Mouse (Mus musculus) forebrain, embryonic 10.5 days (tissue): ENCODE results near the gene Atp6v0a4. TPM values are rescaled to one million over a fixed set of nuclear protein-coding genes. Genes with fewer than 3 reads are reported as not detected.

Source experiments
- DNase-seq: peaks from one replicate; pipeline ENCODE4 v3.0.0-alpha.2; 2017; ENCODE audit warnings: low spot score; ENCODE audit errors: extremely low spot score
- H3K27ac ChIP-seq: fragments of 300-500 bp; sonication (generic); 2 replicates; pipeline ENCODE4 v1.5.1; 2016; ENCODE audit warnings: mild to moderate bottlenecking
- H3K27me3 ChIP-seq: fragments of 300-500 bp; sonication (generic); 2 replicates; pipeline ENCODE4 v1.6.1; 2016; ENCODE audit warnings: mild to moderate bottlenecking; ENCODE audit not compliant: poor library complexity, severe bottlenecking
- H3K36me3 ChIP-seq: fragments of 300-500 bp; sonication (generic); replicated peaks from 2 replicates; pipeline ENCODE4 v1.6.1; 2016; ENCODE audit warnings: mild to moderate bottlenecking, moderate library complexity
- H3K4me1 ChIP-seq: fragments of 300-500 bp; sonication (generic); 2 replicates; pipeline ENCODE4 v1.6.1; 2016
- H3K4me3 ChIP-seq: fragments of 300-500 bp; sonication (generic); 2 replicates; pipeline ENCODE4 v1.5.1; 2016; ENCODE audit warnings: mild to moderate bottlenecking, moderate library complexity
- H3K9me3 ChIP-seq: fragments of 300-500 bp; sonication (generic); 2 replicates; pipeline ENCODE4 v1.6.1; 2016; ENCODE audit warnings: mild to moderate bottlenecking, moderate library complexity
- WGBS: fragments of 180-500 bp; shearing (Covaris S2); methylation state at CpG from one replicate; pipeline ENCODE4 v1.1.7; 2016; 5-methylcytosine and 5-hydroxymethylcytosine counted together
- polyA plus RNA-seq: library from polyadenylated mRNA; unstranded; fragments of >200 nt; fragmentation: Nextera tagmentation; extraction: Ambion mirVana; gene quantifications from 2 replicates; pipeline ENCODE4 v1.2.1, GENCODE M21; 2016

The Atp6v0a4 gene
- polyA plus RNA-seq = not detected in 2 replicates

GRCm38 (mm10) chr6:38124207-38124835, at the start of gene Atp6v0a4:
Atp6v0a4 (minus strand) TSS chr6:38124586.
- Histone ChIP-seq H3K9me3 (no peaks in the 10 kb centered on the region), H3K4me1 (peaks cover 13% of the 10 kb centered on the region), H3K27ac (no peak within 1 kb of the TSS), H3K36me3 (peaks cover 47% of the 10 kb centered on the region), H3K4me3 (no peak within 1 kb of the TSS), H3K27me3 (no peaks in the 10 kb centered on the region)
- DNase-seq = no peak
- 87% methylated on average over 7 of the region's 7 CpGs for WGBS

- peaks cover 69% of the 10 kb centered on the region for H3K36me3 ChIP-seq
- peak overlapping the region; percentile 58; the same call in 1 of the 2 replicates for H3K27ac ChIP-seq
- H3K9me3 ChIP-seq = no peaks in the 10 kb centered on the region
- H3K4me3 ChIP-seq = no peak overlapping the region
- no peak for DNase-seq
- H3K4me1 ChIP-seq = peaks cover 37% of the 10 kb centered on the region
- H3K27me3 ChIP-seq = no peaks in the 10 kb centered on the region
- 64% methylated on average over 6 of the region's 6 CpGs for WGBS
Observed at GRCm38 (mm10) chr6:38165385-38165784, 41.0 kb upstream of the Atp6v0a4 start.

DNA sequence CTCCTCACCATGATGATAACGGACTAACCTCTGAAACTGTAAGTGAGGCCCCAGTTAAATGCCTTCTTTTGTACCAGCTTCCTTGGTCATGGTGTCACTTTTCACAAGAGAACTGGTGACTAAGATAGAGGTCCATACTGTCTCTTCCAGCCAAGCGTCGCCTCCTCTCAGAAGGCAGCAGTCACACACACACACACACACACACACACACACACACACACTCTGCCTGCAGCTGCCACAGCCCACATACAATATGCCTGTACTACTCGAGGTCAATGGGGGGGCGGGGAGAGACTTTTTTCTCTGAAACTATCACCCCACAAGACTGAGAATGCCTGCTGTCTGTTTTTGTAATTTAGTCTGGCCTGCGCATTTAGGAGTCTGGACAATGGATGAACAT, 40.3 kb upstream of the Atp6v0a4 start:
- Histone ChIP-seq H3K9me3 (no peaks in the 10 kb centered on the region), H3K4me1 (peaks cover 39% of the 10 kb centered on the region), H3K36me3 (peaks cover 62% of the 10 kb centered on the region), H3K27me3 (no peaks in the 10 kb centered on the region), H3K4me3 (no peak overlapping the region), H3K27ac (peak overlapping the region; percentile 48; the same call in 1 of the 2 replicates)
- WGBS = 87% methylated on average over 6 of the region's 6 CpGs
- DNase-seq = no peak

DNA sequence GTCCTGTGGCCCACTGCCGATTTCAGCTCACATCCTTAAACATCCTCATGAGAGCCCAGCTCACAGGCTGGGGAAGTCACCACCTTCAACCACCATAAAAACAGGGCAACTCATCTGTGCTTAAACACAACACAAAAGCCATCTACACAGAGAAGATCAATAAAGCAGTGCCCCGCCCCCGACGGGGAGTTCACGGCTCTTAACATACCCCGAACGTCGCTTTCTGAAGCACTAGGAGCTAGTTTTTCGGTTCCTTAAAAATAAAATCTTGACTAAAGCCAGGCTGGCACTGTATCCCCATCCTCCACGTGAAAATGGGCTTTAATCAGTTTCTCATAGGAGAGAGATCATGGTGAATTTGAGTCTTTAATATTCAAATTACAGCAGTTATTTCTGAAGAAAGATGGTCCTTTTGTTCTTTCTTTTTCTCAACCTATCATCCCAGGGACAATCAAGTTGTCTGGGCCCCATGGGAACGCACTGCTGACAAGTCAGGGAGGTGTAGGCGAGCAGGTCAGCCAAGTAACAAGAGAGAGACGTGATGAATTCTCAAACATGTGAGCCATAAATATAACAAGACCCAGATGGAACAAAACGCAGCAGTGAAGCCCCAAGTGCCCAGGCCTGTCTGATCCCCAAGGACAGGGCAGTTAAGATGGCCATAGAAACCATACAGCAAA, 38.6 kb upstream of the Atp6v0a4 start:
- 83% methylated on average over 14 of the region's 14 CpGs for WGBS
- Histone ChIP-seq H3K4me1 (peaks cover 51% of the 10 kb centered on the region), H3K9me3 (no peaks in the 10 kb centered on the region), H3K4me3 (no peak overlapping the region), H3K27ac (no peak overlapping the region), H3K36me3 (peaks cover 48% of the 10 kb centered on the region), H3K27me3 (no peaks in the 10 kb centered on the region)
- no peak for DNase-seq

DNA sequence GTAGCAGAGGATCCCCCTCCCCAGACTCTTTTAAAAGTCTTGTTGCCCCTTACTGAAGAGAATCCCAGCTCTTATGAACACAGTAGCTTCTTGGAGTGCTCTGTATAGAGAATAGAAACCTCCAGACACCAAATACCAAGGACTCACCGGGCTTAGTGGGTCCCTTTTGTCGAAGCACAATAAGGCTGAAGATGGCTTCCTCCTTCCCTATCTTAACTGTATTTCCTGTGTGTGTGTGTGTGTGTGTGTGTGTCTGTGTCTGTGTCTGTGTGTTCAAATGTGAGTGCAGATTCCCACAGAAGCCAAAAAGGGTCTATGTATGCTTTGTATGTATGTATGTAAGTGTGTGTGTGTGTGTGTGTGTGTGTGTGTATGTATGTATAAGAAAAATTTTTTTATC, 36.2 kb upstream of the Atp6v0a4 start:
- Histone ChIP-seq H3K27me3 (no peaks in the 10 kb centered on the region), H3K4me1 (peaks cover 54% of the 10 kb centered on the region), H3K36me3 (peaks cover 48% of the 10 kb centered on the region), H3K9me3 (no peaks in the 10 kb centered on the region), H3K4me3 (no peak overlapping the region), H3K27ac (peak overlapping the region; percentile 53)
- 86% methylated on average over 2 of the region's 2 CpGs for WGBS
- DNase-seq = no peak

- no peak overlapping the region for H3K4me3 ChIP-seq
- no peaks in the 10 kb centered on the region for H3K9me3 ChIP-seq
- H3K27ac ChIP-seq = peak overlapping the region; percentile 53
- peak; percentile 72 for DNase-seq
- peaks cover 56% of the 10 kb centered on the region for H3K4me1 ChIP-seq
- H3K36me3 ChIP-seq = peaks cover 47% of the 10 kb centered on the region
- H3K27me3 ChIP-seq = no peaks in the 10 kb centered on the region
- 32% methylated on average over 3 of the region's 3 CpGs for WGBS
Observed at GRCm38 (mm10) chr6:38160102-38160501, 35.7 kb upstream of the Atp6v0a4 start.

DNA sequence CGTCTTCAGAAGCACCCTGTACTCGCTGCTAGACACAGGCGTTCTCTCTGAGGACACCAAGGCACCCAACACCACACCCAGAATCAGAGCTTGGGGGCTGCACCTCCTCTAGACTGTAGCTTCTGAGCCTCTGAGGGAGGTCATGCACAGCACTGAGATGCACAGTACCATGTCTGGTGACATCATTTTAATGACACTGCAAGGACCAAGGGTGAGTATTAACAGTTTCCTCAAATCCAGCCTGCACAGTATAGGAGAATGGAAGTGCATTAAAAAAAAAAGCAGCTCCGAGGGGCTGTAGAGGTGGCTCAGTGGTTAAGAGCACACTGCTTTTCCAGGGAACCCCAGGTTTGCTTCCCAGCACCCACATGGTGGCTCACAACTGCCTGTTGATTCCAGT, 35.2 kb upstream of the Atp6v0a4 start:
- peaks cover 52% of the 10 kb centered on the region for H3K4me1 ChIP-seq
- H3K27me3 ChIP-seq = no peaks in the 10 kb centered on the region

DNA sequence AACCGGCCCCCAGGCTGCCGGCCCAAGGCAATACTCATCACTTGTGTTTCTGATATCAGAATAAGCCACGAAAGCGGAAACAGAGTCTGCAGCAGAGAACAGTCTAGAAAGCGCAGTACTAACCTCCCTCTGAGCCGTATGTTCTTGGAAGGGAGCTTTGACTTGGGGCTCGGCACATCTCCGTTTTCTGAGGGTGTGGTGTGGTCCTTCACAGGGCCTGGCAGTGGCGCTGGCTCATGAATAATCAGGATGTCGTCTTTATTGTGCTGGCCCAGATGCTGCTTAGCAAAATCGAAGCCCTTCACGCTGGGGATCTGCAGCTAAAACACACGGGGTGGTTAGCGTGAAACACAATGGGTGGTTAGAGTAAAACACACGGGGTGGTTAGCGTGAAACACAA, 33.5 kb upstream of the Atp6v0a4 start:
- Histone ChIP-seq H3K27me3 (no peaks in the 10 kb centered on the region), H3K36me3 (peaks cover 41% of the 10 kb centered on the region), H3K27ac (no peak overlapping the region), H3K4me3 (no peak overlapping the region), H3K9me3 (no peaks in the 10 kb centered on the region), H3K4me1 (peaks cover 41% of the 10 kb centered on the region)
- 81% methylated on average over 16 of the region's 16 CpGs for WGBS
- no peak for DNase-seq

More for the DNA sequence above, 35.2 kb upstream of the Atp6v0a4 start:
- DNase-seq = no peak
- Histone ChIP-seq H3K27ac (no peak overlapping the region), H3K36me3 (peaks cover 46% of the 10 kb centered on the region), H3K9me3 (no peaks in the 10 kb centered on the region), H3K4me3 (no peak overlapping the region)
- WGBS = 87% methylated on average over 4 of the region's 4 CpGs

GRCm38 (mm10) chr6:38156204-38156603, 31.8 kb upstream of the Atp6v0a4 start:
- no peaks in the 10 kb centered on the region for H3K9me3 ChIP-seq
- peaks cover 48% of the 10 kb centered on the region for H3K36me3 ChIP-seq
- peaks cover 34% of the 10 kb centered on the region for H3K4me1 ChIP-seq
- DNase-seq = no peak
- H3K27ac ChIP-seq = no peak overlapping the region
- H3K4me3 ChIP-seq = no peak overlapping the region
- 93% methylated on average over 5 of the region's 5 CpGs for WGBS
- no peaks in the 10 kb centered on the region for H3K27me3 ChIP-seq

GRCm38 (mm10) chr6:38152305-38152704, 27.9 kb upstream of the Atp6v0a4 start:
- H3K4me3 ChIP-seq = no peak overlapping the region
- 88% methylated on average over 11 of the region's 11 CpGs for WGBS
- DNase-seq = no peak
- H3K9me3 ChIP-seq = no peaks in the 10 kb centered on the region
- peaks cover 23% of the 10 kb centered on the region; the same call in 1 of the 2 replicates for H3K4me1 ChIP-seq
- H3K27ac ChIP-seq = no peak overlapping the region
- no peaks in the 10 kb centered on the region for H3K27me3 ChIP-seq
- H3K36me3 ChIP-seq = peaks cover 62% of the 10 kb centered on the region

GRCm38 (mm10) chr6:38149483-38149882, 25.1 kb upstream of the Atp6v0a4 start:
- DNase-seq = no peak
- peaks cover 64% of the 10 kb centered on the region for H3K36me3 ChIP-seq

DNA sequence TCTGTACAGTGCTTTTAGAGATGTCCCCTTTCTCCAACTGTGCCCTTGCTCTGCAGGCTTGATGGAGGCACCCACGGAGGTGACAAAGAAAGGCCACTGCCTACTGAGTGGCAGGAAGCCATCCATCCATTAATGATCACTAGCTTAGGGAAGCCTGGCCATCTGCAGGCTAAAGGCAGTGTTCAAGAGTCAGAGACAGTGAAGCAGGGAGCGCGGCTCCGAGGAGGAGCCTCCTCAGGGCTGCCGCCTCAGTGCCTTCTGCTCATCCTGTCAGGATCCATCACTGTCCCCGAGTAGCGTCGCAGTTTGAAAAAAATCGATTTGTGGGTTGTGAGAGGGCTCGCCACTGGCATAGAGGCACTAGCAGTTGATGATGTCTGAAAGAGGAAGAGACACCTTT, 24.2 kb upstream of the Atp6v0a4 start:
- Histone ChIP-seq H3K9me3 (no peaks in the 10 kb centered on the region), H3K4me1 (peaks cover 14% of the 10 kb centered on the region; the same call in 1 of the 2 replicates), H3K36me3 (peaks cover 67% of the 10 kb centered on the region), H3K27me3 (no peaks in the 10 kb centered on the region), H3K4me3 (no peak overlapping the region), H3K27ac (0 out of 2 replicates have a peak overlapping the region, but pooled peaks have one; percentile 51)
- 92% methylated on average over 10 of the region's 10 CpGs for WGBS
- DNase-seq = no peak

More at GRCm38 (mm10) chr6:38149483-38149882, 25.1 kb upstream of the Atp6v0a4 start:
- WGBS = 86% methylated on average over 19 of the region's 19 CpGs
- Histone ChIP-seq H3K4me3 (no peak overlapping the region), H3K27ac (no peak overlapping the region), H3K9me3 (no peaks in the 10 kb centered on the region), H3K27me3 (no peaks in the 10 kb centered on the region), H3K4me1 (peaks cover 14% of the 10 kb centered on the region; the same call in 1 of the 2 replicates)

GRCm38 (mm10) chr6:38147301-38147700, 22.9 kb upstream of the Atp6v0a4 start:
- no peak overlapping the region for H3K27ac ChIP-seq
- WGBS = 80% methylated on average over 5 of the region's 5 CpGs
- peaks cover 66% of the 10 kb centered on the region for H3K36me3 ChIP-seq
- no peak for DNase-seq
- no peaks in the 10 kb centered on the region for H3K9me3 ChIP-seq
- H3K27me3 ChIP-seq = no peaks in the 10 kb centered on the region
- H3K4me1 ChIP-seq = peaks cover 14% of the 10 kb centered on the region; the same call in 1 of the 2 replicates
- H3K4me3 ChIP-seq = no peak overlapping the region
